Comparison of ENCODE assay signal across 24 mouse cellular contexts in the genomic region with DNA sequence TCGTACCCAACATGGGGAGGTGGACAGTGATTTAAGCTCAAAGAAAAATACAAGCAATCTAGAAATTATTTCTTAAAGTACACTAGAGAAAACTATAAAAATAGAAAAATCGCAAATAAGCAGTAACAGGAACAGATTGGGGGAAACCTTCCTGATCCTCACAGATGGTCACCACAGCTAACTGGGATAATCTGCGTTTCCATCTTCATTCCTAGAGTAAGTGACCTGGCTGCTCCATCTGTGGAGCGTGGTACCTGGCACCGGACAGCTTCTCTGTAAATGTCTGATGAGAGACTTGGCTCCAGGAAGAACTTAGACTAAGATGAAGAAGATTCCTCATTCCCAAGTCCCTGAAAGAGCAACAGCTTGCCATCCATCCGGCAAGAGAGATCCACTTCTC. TPM values are rescaled to one million over a fixed set of nuclear protein-coding genes. Genes with fewer than 3 reads are reported as not detected.
DNase-seq lines count a peak whose midpoint lies in the region; ATAC-seq and TF ChIP-seq lines count a peak whose summit lies in the region.
"Had no signal": no experiment of that assay in that cellular context is flagged by ENCODE, and none has a peak within 500 bp of the region (broad histone marks: within the 10 kb centered on the region; RNA-seq: fewer than 3 reads in every experiment).

No protein-coding gene starts in this region.

- peaks cover 18 to 38% of the 10 kb centered on the region in 2 experiments for H3K4me1 ChIP-seq in MEL (ENCODE audit: control insufficient read depth in 1 of 2, insufficient read depth in 2 of 2, low read length in 2 of 2)
- peaks cover 22% of the 10 kb centered on the region for H3K4me1 ChIP-seq in intestine, postnatal 0 days (replicated peaks; ENCODE audit: control insufficient read depth, insufficient read depth, low read length)
- H3K4me1 ChIP-seq in limb, embryonic 10.5 days = peaks cover 37% of the 10 kb centered on the region

- H3K79me2 ChIP-seq in MEL (ENCODE audit: control insufficient read depth, insufficient read depth, low read length, poor library complexity) = no peaks in the 10 kb centered on the region

- H3K9me3 ChIP-seq in MEL (replicated peaks; ENCODE audit: insufficient read depth, low read length) = no peaks in the 10 kb centered on the region
- no peaks in the 10 kb centered on the region for H3K9me3 ChIP-seq in intestine, postnatal 0 days (ENCODE audit: control insufficient read depth)
- no peaks in the 10 kb centered on the region for H3K9me3 ChIP-seq in limb, embryonic 10.5 days (replicated peaks)
- H3K9me3 ChIP-seq: embryonic facial prominence, embryonic 10.5 days; embryonic facial prominence, embryonic 15.5 days; forebrain, embryonic 13.5 days; G1E; limb, embryonic 15.5 days; midbrain, embryonic 15.5 days; neural tube, embryonic 15.5 days had no signal

- no peak; a peak in 1 of 4 replicates for TF ChIP-seq EP300 in MEL (IDR thresholded peaks at IDR 0.05; ENCODE audit: low read depth in 1 of 2, low read length in 2 of 2)

- H3K36me3 ChIP-seq in MEL (ENCODE audit: control insufficient read depth in 1 of 2, insufficient read depth in 2 of 2, low read length in 2 of 2) = peaks cover 0 to 31% of the 10 kb centered on the region in 2 experiments; a peak in 2 of 4 replicates
- peaks cover 12% of the 10 kb centered on the region; the same call in 1 of the 2 replicates for H3K36me3 ChIP-seq in intestine, postnatal 0 days (ENCODE audit: control insufficient read depth, insufficient read depth)
- peaks cover 42% of the 10 kb centered on the region for H3K36me3 ChIP-seq in limb, embryonic 10.5 days
- H3K36me3 ChIP-seq: G1E had no signal

- DNase-seq in cerebellum, adult 18-20 months = peak; percentile 34 to 49
- no peak for DNase-seq in cerebellum, adult 8-10 months
- DNase-seq in MEL (ENCODE audit: low read depth, low spot score) = no peak
- peak; percentile 56 to 60 for DNase-seq in cerebellum, postnatal 10 days
- no peak for DNase-seq in spleen, postnatal 14 days (ENCODE audit: low spot score in 2 of 2)
- DNase-seq in adrenal gland, adult 8-10 months = no peak
- DNase-seq in limb, embryonic 10.5 days (ENCODE audit: low spot score) = no peak
- DNase-seq: adrenal gland, postnatal 14 days; gastrocnemius, postnatal 14 days; kidney, adult 2 months; kidney, postnatal 36 days; lung, adult 2 months; lung, postnatal 10 days had no signal

- 77% methylated on average over 6 of the region's 6 CpGs for WGBS in intestine, postnatal 0 days
- WGBS in limb, embryonic 10.5 days = 93% methylated on average over 6 of the region's 6 CpGs

- no peak overlapping the region for H3K4me3 ChIP-seq in MEL (ENCODE audit: control insufficient read depth in 1 of 2, insufficient read depth in 1 of 2, low read depth in 2 of 2, low read length in 2 of 2)
- H3K4me3 ChIP-seq in intestine, postnatal 0 days (ENCODE audit: low read depth, low read length) = no peak overlapping the region
- no peak overlapping the region for H3K4me3 ChIP-seq in limb, embryonic 10.5 days
- H3K4me3 ChIP-seq: embryonic facial prominence, embryonic 10.5 days; embryonic facial prominence, embryonic 15.5 days; forebrain, embryonic 13.5 days; limb, embryonic 15.5 days; midbrain, embryonic 15.5 days; neural tube, embryonic 15.5 days had no signal

- no peak for TF ChIP-seq POLR2A in MEL (IDR thresholded peaks at IDR 0.05; ENCODE audit: control insufficient read depth in 1 of 2, insufficient read depth in 1 of 2, low read depth in 1 of 2, low read length in 2 of 2, poor library complexity in 1 of 2)

- no peak overlapping the region for H3K9ac ChIP-seq in MEL (ENCODE audit: control insufficient read depth, low read depth, low read length, poor library complexity, severe bottlenecking)
- H3K9ac ChIP-seq in intestine, postnatal 0 days (ENCODE audit: low read depth, low read length) = no peak overlapping the region
- H3K9ac ChIP-seq: embryonic facial prominence, embryonic 15.5 days; forebrain, embryonic 13.5 days; hindbrain, embryonic 14.5 days; limb, embryonic 15.5 days; liver, embryonic 14.5 days; midbrain, embryonic 15.5 days; neural tube, embryonic 15.5 days had no signal

- TF ChIP-seq CTCF in MEL (IDR thresholded peaks at IDR 0.05 in 2 of 3, conservative IDR thresholded peaks at IDR 0.05 in 1 of 3; ENCODE audit: control insufficient read depth in 1 of 3, insufficient read depth in 1 of 3, low read depth in 2 of 3, low read length in 3 of 3, poor library complexity in 1 of 3, severe bottlenecking in 1 of 3) = no peak
- no peak for TF ChIP-seq CTCF in intestine, postnatal 0 days (IDR thresholded peaks at IDR 0.05; ENCODE audit: low read depth)

- no peak for ATAC-seq in intestine, postnatal 0 days
- ATAC-seq: forebrain, embryonic 13.5 days; Patski had no signal

- TF ChIP-seq RAD21 in MEL (IDR thresholded peaks at IDR 0.05; ENCODE audit: low read depth, low read length) = no peak

- H3K27me3 ChIP-seq in MEL (ENCODE audit: control insufficient read depth in 1 of 2, insufficient read depth in 2 of 2, low read length in 2 of 2) = no peaks in the 10 kb centered on the region
- H3K27me3 ChIP-seq in intestine, postnatal 0 days (replicated peaks; ENCODE audit: control insufficient read depth, insufficient read depth, low read length) = no peaks in the 10 kb centered on the region
- no peaks in the 10 kb centered on the region for H3K27me3 ChIP-seq in limb, embryonic 10.5 days (ENCODE audit: low read depth, poor library complexity, severe bottlenecking)
- H3K27me3 ChIP-seq: embryonic facial prominence, embryonic 15.5 days; forebrain, embryonic 13.5 days; limb, embryonic 15.5 days; midbrain, embryonic 15.5 days; neural tube, embryonic 15.5 days; Patski had no signal

- H3K4me2 ChIP-seq in intestine, postnatal 0 days (replicated peaks; ENCODE audit: low read depth) = peak overlapping the region; percentile 64; the same call in 1 of the 2 replicates
- H3K4me2 ChIP-seq: embryonic facial prominence, embryonic 15.5 days; forebrain, embryonic 13.5 days; hindbrain, embryonic 14.5 days; limb, embryonic 15.5 days; midbrain, embryonic 15.5 days; neural tube, embryonic 15.5 days had no signal

- peak overlapping the region; percentile 88; the same call in 1 of the 2 replicates for H3K27ac ChIP-seq in MEL (ENCODE audit: control insufficient read depth, low read depth, low read length)
- peak overlapping the region; percentile 86; the same call in 1 of the 2 replicates for H3K27ac ChIP-seq in intestine, postnatal 0 days (ENCODE audit: low read depth, low read length)
- H3K27ac ChIP-seq in limb, embryonic 10.5 days = no peak overlapping the region
- H3K27ac ChIP-seq: embryonic facial prominence, embryonic 10.5 days; forebrain, embryonic 13.5 days; hindbrain, embryonic 14.5 days; liver, embryonic 14.5 days; midbrain, embryonic 15.5 days; neural tube, embryonic 15.5 days had no signal

TF ChIP-seq in MEL, 35 proteins besides CTCF, POLR2A, EP300 and RAD21:
- TF ChIP-seq SIN3A (IDR thresholded peaks at IDR 0.05; ENCODE audit: low read length) (no peak), RCOR1 (IDR thresholded peaks at IDR 0.05; ENCODE audit: low read depth, low read length) (0 out of 2 replicates have a peak, but pooled peaks have one; percentile 22), CHD2 (IDR thresholded peaks at IDR 0.05; ENCODE audit: low read length) (no peak)

RNA-seq across cellular contexts. Expression of a gene that starts 25.8 kb away (rescaled TPM):
- 1.3 and 2.1 TPM in 2 replicates for total RNA-seq in MEL (2012; rRNA removed)
- 1 to 10 TPM in 1 of 2 experiments, not detected in 1; 2.0 TPM for polyA plus RNA-seq in MEL (2012; ENCODE audit: insufficient read depth in 1 of 2, insufficient read length in 2 of 2, low read depth in 1 of 2, low replicate concordance in 2 of 2, missing spikeins in 1 of 2)
- polyA plus RNA-seq in intestine, postnatal 0 days (2015; fragmentation: Nextera tagmentation; extraction: Ambion mirVana) = 27.3 and 27.4 TPM in 2 replicates
- total RNA-seq in adrenal gland, adult 8-10 months (2022) = 10 to 100 TPM; 24.2 to 37.3 (median 28.3) TPM
- 37.0 and 39.6 TPM in 2 replicates for polyA plus RNA-seq in limb, embryonic 10.5 days (2016; fragmentation: Nextera tagmentation; extraction: Ambion mirVana)

Comparison
In these comparisons a context has a peak if more than half of its experiments do, and no peak if none do; other contexts are left out.
1. DNase-seq: peak in cerebellum, adult 18-20 months (2 of 2) and cerebellum, postnatal 10 days (2 of 2); none in cerebellum, adult 8-10 months (single experiment), MEL (single experiment), spleen, postnatal 14 days (0 of 2), adrenal gland, adult 8-10 months (single experiment) and limb, embryonic 10.5 days (single experiment).